Mouse (Mus musculus) testis, adult 2 months (tissue): Measurements from ENCODE around the gene Ier2. TPM values are rescaled to one million over a fixed set of nuclear protein-coding genes. Genes with fewer than 3 reads are reported as not detected.

Source experiments
- H3K27ac ChIP-seq: fragments of 200-500 bp; 2 replicates; pipeline ENCODE4 v1.5.1; 2012; ENCODE audit warnings: low read depth, low read length; ENCODE audit not compliant: control insufficient read depth, insufficient read depth
- H3K27me3 ChIP-seq: fragments of 200-500 bp; 2 replicates; pipeline ENCODE4 v1.6.1; 2012; ENCODE audit warnings: mild to moderate bottlenecking, low read length, moderate library complexity; ENCODE audit not compliant: control insufficient read depth, insufficient read depth
- H3K36me3 ChIP-seq: fragments of 200-500 bp; 2 replicates; pipeline ENCODE4 v1.6.1; 2012; ENCODE audit warnings: mild to moderate bottlenecking, low read length; ENCODE audit not compliant: control insufficient read depth, insufficient read depth
- H3K4me1 ChIP-seq: fragments of 200-500 bp; 2 replicates; pipeline ENCODE4 v1.6.1; 2012; ENCODE audit warnings: low read length; ENCODE audit not compliant: control insufficient read depth, insufficient read depth
- H3K4me3 ChIP-seq: fragments of 200-500 bp; 2 replicates; pipeline ENCODE4 v1.5.1; 2012; ENCODE audit warnings: low read depth, mild to moderate bottlenecking, low read length, moderate library complexity, mixed read lengths; ENCODE audit not compliant: control insufficient read depth
- CTCF ChIP-seq: fragments of 200-500 bp; IDR thresholded peaks from 2 replicates; pipeline ENCODE4 v1.5.1; 2012; ENCODE audit warnings: low read depth, mild to moderate bottlenecking, inconsistent platforms, low read length, moderate library complexity; ENCODE audit not compliant: control insufficient read depth, insufficient read depth, insufficient replicate concordance
- POLR2A ChIP-seq: fragments of 200-500 bp; IDR thresholded peaks from 2 replicates; pipeline ENCODE4 v1.6.1; 2012; ENCODE audit warnings: low read depth, mild to moderate bottlenecking, inconsistent platforms, low read length, moderate library complexity; ENCODE audit not compliant: control insufficient read depth
- polyA plus RNA-seq: library from polyadenylated mRNA; depleted of rRNA; stranded (reverse); fragments of >200 nt; gene quantifications from 2 replicates; pipeline ENCODE4 v1.2.3, GENCODE M21; 2012; rRNA removed

The Ier2 gene
- 2.1 and 2.3 TPM in 2 replicates for polyA plus RNA-seq

- peaks cover 3% of the 10 kb centered on the region; the same call in 1 of the 2 replicates for H3K27me3 ChIP-seq
- peak; percentile 99 for TF ChIP-seq POLR2A
- no peak for TF ChIP-seq CTCF
- H3K4me1 ChIP-seq, result peaks cover 33% of the 10 kb centered on the region
- peak within 1 kb of the TSS; percentile 88 for H3K27ac ChIP-seq
- peak within 1 kb of the TSS; percentile 94 for H3K4me3 ChIP-seq
- no peaks in the 10 kb centered on the region for H3K36me3 ChIP-seq
Measured at GRCm38 (mm10) chr8:84662581-84663065, at the start of gene Ier2. TSS of gene Ier2 (minus strand) at chr8:84662852.

GRCm38 (mm10) chr8:84711933-84712758 is 49.5 kb upstream of the Ier2 start:
- peaks cover 17% of the 10 kb centered on the region for H3K4me1 ChIP-seq
- H3K27me3 ChIP-seq, result no peaks in the 10 kb centered on the region
- H3K4me3 ChIP-seq, result no peak overlapping the region

GRCm38 (mm10) chr8:84711312-84711711 is 48.7 kb upstream of the Ier2 start:
- no peak overlapping the region for H3K4me3 ChIP-seq
- peak overlapping the region; percentile 11; the same call in 1 of the 2 replicates for H3K27ac ChIP-seq
- H3K27me3 ChIP-seq, result no peaks in the 10 kb centered on the region
- H3K4me1 ChIP-seq, result peaks cover 22% of the 10 kb centered on the region
- no peaks in the 10 kb centered on the region for H3K36me3 ChIP-seq
- TF ChIP-seq POLR2A (no peak), CTCF (no peak)

More at GRCm38 (mm10) chr8:84711933-84712758, 49.5 kb upstream of the Ier2 start:
- Histone ChIP-seq H3K27ac (peak overlapping the region; percentile 68), H3K36me3 (no peaks in the 10 kb centered on the region)
- TF ChIP-seq CTCF (no peak), POLR2A (no peak)

GRCm38 (mm10) chr8:84709931-84710330 is 47.3 kb upstream of the Ier2 start:
- H3K36me3 ChIP-seq, result no peaks in the 10 kb centered on the region
- H3K27me3 ChIP-seq, result no peaks in the 10 kb centered on the region; the same call in 1 of the 2 replicates
- H3K27ac ChIP-seq, result no peak overlapping the region
- no peak overlapping the region for H3K4me3 ChIP-seq
- TF ChIP-seq POLR2A (no peak), CTCF (no peak)
- peaks cover 25% of the 10 kb centered on the region for H3K4me1 ChIP-seq

- H3K27ac ChIP-seq, result no peak overlapping the region; the same call in 1 of the 2 replicates
- no peak overlapping the region for H3K4me3 ChIP-seq
- TF ChIP-seq CTCF (peak; percentile 87; the same call in 1 of the 2 replicates), POLR2A (no peak)
- H3K27me3 ChIP-seq, result no peaks in the 10 kb centered on the region; the same call in 1 of the 2 replicates
- H3K4me1 ChIP-seq, result peaks cover 29% of the 10 kb centered on the region
- H3K36me3 ChIP-seq, result no peaks in the 10 kb centered on the region
Measured at GRCm38 (mm10) chr8:84708774-84709475, 46.3 kb upstream of the Ier2 start.

- Histone ChIP-seq H3K27ac (peak overlapping the region; percentile 71; the same call in 1 of the 2 replicates), H3K4me1 (peaks cover 32% of the 10 kb centered on the region), H3K36me3 (no peaks in the 10 kb centered on the region), H3K4me3 (no peak overlapping the region), H3K27me3 (no peaks in the 10 kb centered on the region; the same call in 1 of the 2 replicates)
- no peak for TF ChIP-seq POLR2A
- TF ChIP-seq CTCF, result no peak
Measured at GRCm38 (mm10) chr8:84708071-84708541, 45.5 kb upstream of the Ier2 start.
